Mouse (Mus musculus) liver, postnatal 0 days (tissue): Measurements from ENCODE around the gene Muc3. TPM values are rescaled to one million over a fixed set of nuclear protein-coding genes. Genes with fewer than 3 reads are reported as not detected.
"Not testable (repeated sequence)": the region's sequence is repeated elsewhere in the genome, so short reads cannot be mapped to it uniquely, and the experiment has no call there.

ENCODE experiments used
- ATAC-seq: fragments of 200-750 bp; cut with Nextera tagmentation; 2 replicates; pipeline ENCODE4 v1.8.0; 2017; ENCODE audit warnings: mild to moderate bottlenecking, moderate library complexity
- DNase-seq: peaks from one replicate; pipeline ENCODE4 v3.0.0-alpha.2; 2016
- H3K27ac ChIP-seq: fragments of 300-500 bp; sonication (generic); 2 replicates; pipeline ENCODE4 v1.5.1; 2014; ENCODE audit warnings: antibody characterized with exemption, moderate library complexity, mild to moderate bottlenecking, low read depth
- H3K27me3 ChIP-seq: fragments of 300-500 bp; sonication (generic); 2 replicates; pipeline ENCODE4 v1.6.1; 2014; ENCODE audit warnings: low read length, control low read depth, mixed read lengths; ENCODE audit not compliant: insufficient read depth
- H3K36me3 ChIP-seq: fragments of 300-500 bp; sonication (generic); replicated peaks from 2 replicates; pipeline ENCODE4 v1.6.1; 2014; ENCODE audit warnings: mild to moderate bottlenecking, control low read depth, low read length, moderate library complexity, mixed read lengths; ENCODE audit not compliant: insufficient read depth
- H3K4me1 ChIP-seq: fragments of 300-500 bp; sonication (generic); 2 replicates; pipeline ENCODE4 v1.6.1; 2014; ENCODE audit warnings: antibody characterized with exemption, mild to moderate bottlenecking, control low read depth; ENCODE audit not compliant: insufficient read depth
- H3K4me2 ChIP-seq: fragments of 300-500 bp; sonication (generic); 2 replicates; pipeline ENCODE4 v1.6.1; 2014; ENCODE audit warnings: low read depth, mild to moderate bottlenecking, low read length, moderate library complexity, mixed read lengths
- H3K4me3 ChIP-seq: fragments of 300-500 bp; sonication (generic); 2 replicates; pipeline ENCODE4 v1.5.1; 2014; ENCODE audit warnings: low read depth, low read length
- H3K9ac ChIP-seq: fragments of 300-500 bp; sonication (generic); replicated peaks from 2 replicates; pipeline ENCODE4 v1.6.1; 2014; ENCODE audit warnings: mild to moderate bottlenecking, moderate library complexity
- H3K9me3 ChIP-seq: fragments of 300-500 bp; sonication (generic); 2 replicates; pipeline ENCODE4 v1.6.1; 2016; ENCODE audit warnings: mild to moderate bottlenecking, control low read depth, low read length, mixed read lengths
- CTCF ChIP-seq: sonication (generic); IDR thresholded peaks from 2 replicates; pipeline ENCODE4 v1.5.1; 2016; ENCODE audit warnings: antibody characterized with exemption, low read depth
- EP300 ChIP-seq: IDR thresholded peaks from 2 replicates; pipeline ENCODE4 v1.6.1; 2016; ENCODE audit warnings: antibody characterized with exemption, low read depth, mild to moderate bottlenecking
- WGBS: fragments of 180-500 bp; shearing (Covaris S2); extraction: QIAGEN DNeasy Blood & Tissue Kit; methylation state at CpG from one replicate; pipeline ENCODE4 v1.1.7; 2014; ENCODE audit not compliant: insufficient replicate concordance; 5-methylcytosine and 5-hydroxymethylcytosine counted together
- polyA plus RNA-seq: library from polyadenylated mRNA; unstranded; fragments of >200 nt; fragmentation: Nextera tagmentation; extraction: Ambion mirVana; gene quantifications from 2 replicates; pipeline ENCODE4 v1.2.1, GENCODE M21; 2015

Muc3 gene
- polyA plus RNA-seq, 1 experiment from 2014 or later, result not detected

DNA sequence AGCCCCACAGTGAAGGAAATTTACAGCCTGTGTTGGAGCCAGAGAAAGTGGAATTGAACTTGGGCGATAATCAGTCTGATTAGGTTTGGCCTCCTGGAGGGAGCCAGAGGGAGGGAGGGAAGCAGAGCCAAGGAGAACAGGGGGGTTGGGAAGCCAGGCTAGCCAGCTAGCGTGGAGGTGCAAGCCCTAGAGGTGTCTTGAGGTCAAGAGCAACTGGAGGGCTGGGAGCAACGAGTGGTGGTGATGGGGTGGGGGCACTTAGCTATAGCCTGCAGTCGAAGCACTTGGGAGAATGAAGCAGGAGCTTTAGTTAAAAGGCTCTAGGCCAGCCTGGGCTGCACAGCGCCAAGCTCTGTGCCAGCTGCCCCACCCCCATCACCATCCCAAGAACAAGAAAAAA lies 19.8 kb downstream of the Muc3 start:
- Histone ChIP-seq H3K4me3 (no peak overlapping the region), H3K9me3 (no peaks in the 10 kb centered on the region), H3K4me2 (no peak overlapping the region), H3K9ac (no peak overlapping the region), H3K4me1 (no peaks in the 10 kb centered on the region), H3K27me3 (no peaks in the 10 kb centered on the region), H3K27ac (no peak overlapping the region), H3K36me3 (no peaks in the 10 kb centered on the region)
- WGBS, result 27% methylated on average over 5 of the region's 5 CpGs
- no peak for DNase-seq
- TF ChIP-seq EP300, result no peak
- no peak for TF ChIP-seq CTCF
- ATAC-seq, result no peak

DNA sequence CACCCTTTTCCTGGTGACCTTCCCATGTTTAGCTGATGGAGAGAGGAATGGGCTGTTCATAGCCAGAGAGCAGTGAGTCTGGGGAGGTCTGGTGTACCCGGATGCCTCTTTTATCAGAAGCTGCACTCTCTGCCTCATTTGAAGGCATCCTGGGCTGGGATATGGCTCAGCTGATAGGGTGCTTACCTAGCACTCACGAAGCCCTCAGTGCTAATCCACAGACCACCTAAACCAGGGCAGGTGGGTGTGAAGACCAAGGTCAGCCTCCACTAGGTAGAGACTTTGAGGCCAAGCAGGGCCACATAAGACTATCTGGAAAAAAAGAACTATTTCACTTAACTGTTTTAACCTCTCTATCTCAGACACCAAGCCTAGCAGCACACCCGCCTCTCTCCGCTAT lies 25.6 kb downstream of the Muc3 start:
- no peak for DNase-seq
- Histone ChIP-seq H3K27me3 (no peaks in the 10 kb centered on the region), H3K27ac (no peak overlapping the region), H3K9ac (no peak overlapping the region), H3K36me3 (no peaks in the 10 kb centered on the region), H3K4me1 (peaks cover 4% of the 10 kb centered on the region; the same call in 1 of the 2 replicates), H3K9me3 (no peaks in the 10 kb centered on the region), H3K4me3 (no peak overlapping the region), H3K4me2 (no peak overlapping the region)
- ATAC-seq, result no peak
- 59% methylated on average over 4 of the region's 4 CpGs for WGBS
- TF ChIP-seq CTCF (no peak), EP300 (no peak)

DNA sequence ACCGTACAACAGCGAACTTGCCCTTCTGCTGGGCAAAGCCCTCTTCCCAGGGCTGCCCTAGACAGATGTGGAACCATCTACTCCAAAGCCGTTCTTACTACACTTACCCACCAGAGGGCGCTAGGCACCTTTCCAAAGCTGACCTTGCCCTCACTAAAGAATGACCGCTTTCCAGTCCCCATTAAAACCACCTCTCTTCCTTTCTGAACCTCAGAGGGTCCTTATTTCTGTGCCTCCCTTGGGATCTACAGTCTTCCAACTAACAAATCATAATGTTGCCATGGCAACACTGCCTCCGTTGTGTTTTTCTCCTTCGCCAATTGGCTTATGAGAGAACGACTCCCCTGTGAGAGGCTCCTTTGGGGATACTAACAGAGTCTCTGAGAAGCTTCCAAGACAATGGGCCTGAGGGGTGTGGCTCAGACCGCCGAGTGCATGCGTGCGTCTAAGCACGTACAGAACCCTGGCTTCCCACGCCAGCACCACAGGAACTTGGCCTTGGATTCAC lies 26.4 kb downstream of the Muc3 start:
- H3K27me3 ChIP-seq, result no peaks in the 10 kb centered on the region
- H3K4me2 ChIP-seq, result no peak overlapping the region
- no peaks in the 10 kb centered on the region for H3K9me3 ChIP-seq
- no peak overlapping the region for H3K27ac ChIP-seq
- H3K36me3 ChIP-seq, result no peaks in the 10 kb centered on the region
- peak; percentile 74 for ATAC-seq
- WGBS, result 15% methylated on average over 14 of the region's 14 CpGs
- peak; percentile 94 for TF ChIP-seq CTCF
- TF ChIP-seq EP300, result no peak
- H3K4me3 ChIP-seq, result no peak overlapping the region
- H3K4me1 ChIP-seq, result peaks cover 4% of the 10 kb centered on the region; the same call in 1 of the 2 replicates
- DNase-seq, result peak; percentile 83
- H3K9ac ChIP-seq, result no peak overlapping the region

DNA sequence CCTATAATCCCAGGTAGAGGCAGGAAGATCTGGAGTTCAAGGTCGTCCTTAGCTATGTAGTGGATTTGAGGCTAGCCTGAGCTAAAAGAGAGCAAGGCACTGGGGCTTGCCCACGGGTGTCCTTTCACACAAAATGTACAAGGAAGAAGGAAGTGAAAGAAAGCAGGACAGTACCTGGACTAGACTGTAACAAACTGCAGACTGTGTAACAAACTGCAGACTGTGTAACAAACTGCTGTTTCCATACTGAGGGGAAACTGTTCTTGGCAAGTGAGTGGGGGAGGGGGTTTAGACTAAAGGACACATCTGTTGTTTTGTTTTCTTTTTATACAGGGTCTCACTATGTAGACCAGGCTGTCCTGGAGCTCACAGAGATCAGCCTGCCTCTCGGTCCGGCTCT lies 27.8 kb downstream of the Muc3 start:
- H3K36me3 ChIP-seq, result no peaks in the 10 kb centered on the region
- H3K4me2 ChIP-seq, result no peak overlapping the region
- no peak for TF ChIP-seq CTCF
- TF ChIP-seq EP300, result no peak
- WGBS, result 67% methylated on average over 4 of the region's 4 CpGs
- no peaks in the 10 kb centered on the region for H3K27me3 ChIP-seq
- H3K9ac ChIP-seq, result no peak overlapping the region
- no peak for DNase-seq
- H3K9me3 ChIP-seq, result no peaks in the 10 kb centered on the region
- H3K27ac ChIP-seq, result no peak overlapping the region
- peaks cover 15% of the 10 kb centered on the region for H3K4me1 ChIP-seq
- H3K4me3 ChIP-seq, result no peak overlapping the region
- no peak for ATAC-seq

DNA sequence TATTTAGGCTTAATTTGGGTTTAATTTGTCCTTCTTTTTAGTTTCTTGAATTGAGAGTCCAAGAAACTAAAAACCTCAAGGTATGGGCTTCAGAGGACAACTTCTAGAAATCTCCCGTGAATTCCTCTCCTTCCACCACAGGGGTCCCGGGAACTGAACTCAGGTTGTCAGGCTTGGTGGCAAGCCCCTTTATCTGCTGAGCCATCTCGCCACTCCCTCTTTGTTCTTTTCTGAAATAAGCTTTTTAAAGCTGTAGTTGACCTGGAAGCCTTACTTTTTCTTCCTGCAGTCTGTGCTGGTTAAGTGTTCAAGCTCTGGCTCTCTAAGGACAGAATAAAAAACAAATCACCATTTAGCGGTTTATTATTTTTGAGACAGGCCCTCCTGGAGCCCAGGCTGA lies 30.2 kb downstream of the Muc3 start:
- Histone ChIP-seq H3K4me2 (no peak overlapping the region), H3K27ac (no peak overlapping the region), H3K27me3 (no peaks in the 10 kb centered on the region), H3K36me3 (peaks cover 12% of the 10 kb centered on the region), H3K4me3 (no peak overlapping the region), H3K9me3 (peaks cover 7% of the 10 kb centered on the region), H3K4me1 (peaks cover 26% of the 10 kb centered on the region), H3K9ac (no peak overlapping the region)
- WGBS, result 73% methylated on average over 4 of the region's 4 CpGs
- DNase-seq (no peak), ATAC-seq (no peak)
- TF ChIP-seq CTCF, result no peak
- no peak for TF ChIP-seq EP300

DNA sequence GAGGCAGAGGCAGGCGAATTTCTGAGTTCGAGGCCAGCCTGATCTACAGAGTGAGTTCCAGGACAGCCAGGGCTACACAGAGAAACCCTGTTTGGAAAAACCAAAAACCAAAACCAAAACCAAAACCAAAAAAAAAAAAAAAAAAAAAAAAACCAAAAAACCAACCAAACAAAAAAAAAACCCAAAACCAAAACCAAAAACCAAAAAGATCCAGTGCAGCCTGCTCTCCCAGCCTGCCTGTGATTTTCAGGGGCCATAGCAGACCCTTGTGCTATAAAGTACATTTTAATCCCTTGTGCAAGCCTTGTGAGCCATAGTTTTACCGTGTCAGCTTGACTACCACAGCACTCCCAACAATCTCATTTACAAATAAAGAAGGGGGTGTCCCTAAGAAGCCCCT lies 31.1 kb downstream of the Muc3 start:
- not testable (repeated sequence) for DNase-seq, H3K27me3 ChIP-seq, H3K27ac ChIP-seq, ATAC-seq, H3K4me2 ChIP-seq, H3K4me3 ChIP-seq, H3K9ac ChIP-seq
- Histone ChIP-seq H3K4me1 (peaks cover 25% of the 10 kb centered on the region), H3K9me3 (peaks cover 16% of the 10 kb centered on the region), H3K36me3 (peaks cover 21% of the 10 kb centered on the region)
- 79% methylated on average over 3 of the region's 3 CpGs for whole genome bisulfite sequencing

DNA sequence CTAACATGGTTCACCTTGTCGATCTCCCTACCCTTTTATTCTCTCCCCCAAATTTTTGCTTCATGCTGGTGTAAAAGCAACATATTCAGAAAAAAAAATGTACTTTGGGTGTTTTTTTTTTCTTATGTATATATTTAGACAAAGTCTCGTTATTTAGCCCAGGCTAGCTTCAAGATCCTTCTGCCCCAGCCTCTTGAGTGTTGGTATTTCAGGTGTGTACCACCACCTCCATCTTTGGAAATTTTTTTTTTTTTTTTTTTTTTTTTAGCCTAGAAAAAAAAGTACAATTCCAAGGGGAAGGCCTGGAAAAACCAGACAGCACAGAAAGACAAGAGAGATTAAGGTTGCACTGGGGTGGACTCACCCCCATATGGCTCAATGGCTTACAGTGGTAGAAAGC lies 32.1 kb downstream of the Muc3 start:
- Histone ChIP-seq H3K4me1 (peaks cover 22% of the 10 kb centered on the region), H3K9ac (peak overlapping the region; percentile 88), H3K27ac (peak overlapping the region; percentile 93), H3K27me3 (no peaks in the 10 kb centered on the region), H3K4me2 (peak overlapping the region; percentile 81), H3K36me3 (peaks cover 28% of the 10 kb centered on the region), H3K4me3 (peak overlapping the region; percentile 81), H3K9me3 (peaks cover 22% of the 10 kb centered on the region)
- DNase-seq (no peak), ATAC-seq (no peak)
- 69% methylated on average over 2 of the region's 2 CpGs for WGBS
- TF ChIP-seq CTCF, result no peak
- no peak for TF ChIP-seq EP300
